Mouse (Mus musculus) MEL-GATA-1-ER (cell line): ENCODE results near the gene Ttbk2.
A peak's percentile ranks its signal among the peaks of the same experiment; 100 is the strongest.

Experiments used
- DNase-seq: peaks from one replicate; pipeline ENCODE4 v3.0.0-alpha.2; 2012; ENCODE audit warnings: low read depth; ENCODE audit errors: extremely low read depth

The Ttbk2 gene

DNA sequence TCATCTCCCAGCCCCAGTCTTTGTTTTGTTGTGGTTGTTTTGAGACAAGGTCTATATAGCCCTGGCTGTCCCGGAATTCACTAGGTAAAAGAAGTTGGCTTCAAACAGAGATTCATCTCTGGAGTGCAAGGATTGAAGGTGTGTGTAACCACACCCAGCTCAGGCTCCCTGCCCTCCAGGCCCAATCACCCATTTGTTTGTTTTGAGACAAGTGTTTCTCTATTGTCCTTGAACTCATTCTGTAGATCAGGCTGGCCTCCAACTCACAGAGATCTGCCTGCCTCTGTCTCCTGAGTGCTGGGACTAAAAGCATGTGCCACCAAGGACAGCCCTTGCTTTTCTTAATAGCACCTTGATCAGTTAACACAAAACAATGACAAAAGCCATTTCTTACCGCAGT lies 102.4 kb downstream of the Ttbk2 start:
- DNase-seq, result no peak

DNA sequence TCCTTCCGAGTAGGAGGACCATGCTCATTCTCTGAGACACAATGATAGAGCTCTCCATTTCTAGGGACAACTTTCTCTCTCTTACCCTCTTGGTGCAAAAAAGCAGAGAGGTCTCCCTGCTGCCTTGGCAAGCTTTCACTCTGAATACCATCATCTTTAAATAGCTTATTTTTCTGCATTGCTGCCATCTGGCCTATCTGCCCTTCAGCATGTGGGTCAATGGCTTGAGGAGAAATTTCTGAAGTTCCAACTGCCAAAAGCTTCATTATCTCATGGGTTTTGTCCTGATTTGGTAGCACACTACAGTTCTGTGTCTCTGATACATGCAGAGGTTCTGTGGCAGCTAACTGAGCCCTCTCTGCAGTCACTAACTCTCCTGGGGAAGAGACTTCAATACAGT lies 104.9 kb downstream of the Ttbk2 start:
- no peak for DNase-seq

DNA sequence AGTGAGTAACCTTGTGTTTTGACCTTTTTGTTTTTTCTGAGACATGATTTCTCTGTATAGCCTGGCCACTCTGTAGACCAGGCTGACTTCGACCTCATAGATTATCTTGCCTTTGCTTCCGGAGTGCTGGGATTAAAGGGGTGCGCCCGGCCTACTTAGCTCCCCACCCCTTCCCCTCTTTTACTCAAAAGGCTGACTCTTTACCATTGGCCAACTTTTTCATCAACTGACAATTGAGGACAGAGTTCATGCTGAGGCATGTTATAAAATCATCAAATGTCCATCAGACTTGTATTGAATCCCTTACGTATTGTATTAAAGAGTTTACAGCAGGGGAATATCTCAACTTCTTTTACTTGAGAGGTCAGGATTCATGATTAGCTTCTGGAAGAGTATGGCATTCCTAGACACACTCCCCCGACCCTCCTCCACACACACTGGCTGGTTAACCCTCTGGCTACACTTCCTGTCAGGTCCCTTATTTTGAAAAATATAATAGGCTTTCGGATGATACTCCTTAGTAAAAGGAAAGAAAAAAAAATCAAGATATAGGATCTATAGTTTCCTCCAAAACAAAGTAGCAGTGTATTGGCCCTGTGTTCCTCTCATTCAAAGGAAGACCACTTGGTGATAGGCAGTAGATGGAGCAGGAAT lies 118.4 kb downstream of the Ttbk2 start:
- no peak for DNase-seq

DNA sequence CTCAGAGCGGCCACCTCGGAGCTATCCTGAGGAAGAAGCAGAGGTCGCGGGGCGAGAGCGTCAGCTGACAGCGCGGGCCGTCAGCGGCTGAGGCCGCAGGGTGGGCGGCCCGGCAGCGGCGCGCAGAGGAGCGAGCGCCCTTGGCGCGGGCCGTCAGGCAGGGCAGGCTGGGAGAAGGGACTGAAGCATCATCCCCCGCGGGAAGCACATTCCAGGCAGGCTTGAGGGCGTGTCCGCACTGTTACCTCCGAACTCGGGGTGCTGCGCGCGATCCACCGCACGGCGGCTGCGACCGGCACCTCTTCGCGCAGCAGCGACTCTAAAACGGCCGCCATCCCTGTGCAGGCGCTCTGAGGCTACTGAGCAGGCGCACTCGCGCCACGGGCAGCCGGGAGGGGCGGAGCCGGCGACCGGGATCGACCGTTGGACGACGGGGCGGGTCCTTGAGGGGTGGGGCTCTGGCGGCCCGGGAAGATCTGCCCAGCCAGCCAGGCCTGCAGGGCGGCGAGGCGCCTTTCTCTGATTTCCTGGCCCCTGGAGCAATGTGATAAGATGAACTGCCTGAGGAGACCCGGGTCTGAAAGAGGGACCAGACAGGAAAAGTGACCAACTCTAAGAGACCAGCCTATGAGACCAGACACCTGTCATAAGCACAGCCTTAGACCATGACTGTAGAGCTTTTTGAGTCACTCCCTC lies 119.1 kb downstream of the Ttbk2 start:
- peak; percentile 73 for DNase-seq

DNA sequence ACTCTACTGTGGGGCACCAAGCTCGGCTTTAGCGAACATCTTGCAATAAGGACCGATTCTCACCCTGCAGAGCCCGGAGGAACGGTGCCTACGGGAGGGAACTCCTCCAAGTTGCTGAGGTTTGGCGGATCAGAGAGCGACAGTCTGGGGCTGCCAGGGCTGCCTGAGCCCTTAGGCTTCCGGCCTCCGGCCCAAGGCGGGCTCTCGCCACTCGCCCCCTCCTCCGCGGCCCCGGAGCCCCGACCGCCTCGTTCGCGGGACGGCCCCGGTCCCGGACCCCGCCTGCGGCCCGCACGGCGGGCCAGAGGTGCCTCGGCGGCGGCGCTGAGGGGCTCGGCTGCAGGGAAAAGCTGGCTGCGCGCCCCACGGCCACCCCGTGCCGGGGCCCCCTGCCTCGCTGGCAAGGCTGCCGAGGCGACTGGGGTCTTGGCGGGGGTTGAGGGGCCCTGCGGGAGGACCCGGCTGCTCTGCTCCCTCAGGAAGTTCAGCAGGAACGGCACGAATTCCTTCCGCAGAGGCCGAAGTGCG lies 119.7 kb downstream of the Ttbk2 start:
- no peak for DNase-seq

DNA sequence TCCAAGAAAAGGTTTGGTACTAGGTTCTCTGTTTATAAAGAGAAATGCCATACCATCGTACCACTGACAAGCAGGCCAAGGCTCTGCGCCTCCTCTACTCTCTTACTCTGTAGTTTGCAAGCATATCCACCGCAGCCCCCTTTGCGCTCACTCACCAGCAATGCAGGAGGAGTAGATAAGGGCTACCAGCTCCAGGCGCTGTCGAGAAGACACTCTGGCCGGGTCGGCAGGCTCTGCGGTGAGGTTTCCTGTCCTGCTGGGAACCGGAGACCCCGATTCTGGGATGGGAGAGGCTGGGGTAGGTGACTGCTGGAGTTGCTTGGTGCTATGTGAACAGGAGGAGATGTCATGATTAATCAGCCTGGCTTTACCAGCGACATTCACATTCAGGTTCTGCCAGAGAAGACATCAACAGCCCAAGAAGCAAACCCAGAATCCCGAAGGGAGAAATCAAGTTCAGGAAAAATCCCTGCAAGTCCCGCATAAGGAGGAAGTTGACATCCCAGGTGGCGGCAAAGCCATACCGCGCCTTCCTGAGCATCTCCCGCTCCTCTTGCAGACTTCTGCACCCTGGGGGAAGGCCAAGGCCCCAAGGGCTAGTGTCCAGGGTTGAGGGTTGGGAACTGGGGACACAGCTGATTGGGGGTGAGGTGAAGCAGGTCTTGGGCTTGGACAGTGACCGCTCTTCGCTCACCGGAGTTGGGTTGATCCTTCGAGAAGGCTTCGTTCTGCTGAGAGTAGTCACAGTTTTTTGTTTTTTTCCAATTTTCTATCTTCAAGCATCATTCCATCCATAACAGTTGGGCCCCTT lies 120.4 kb downstream of the Ttbk2 start:
- DNase-seq, result peak; percentile 40

DNA sequence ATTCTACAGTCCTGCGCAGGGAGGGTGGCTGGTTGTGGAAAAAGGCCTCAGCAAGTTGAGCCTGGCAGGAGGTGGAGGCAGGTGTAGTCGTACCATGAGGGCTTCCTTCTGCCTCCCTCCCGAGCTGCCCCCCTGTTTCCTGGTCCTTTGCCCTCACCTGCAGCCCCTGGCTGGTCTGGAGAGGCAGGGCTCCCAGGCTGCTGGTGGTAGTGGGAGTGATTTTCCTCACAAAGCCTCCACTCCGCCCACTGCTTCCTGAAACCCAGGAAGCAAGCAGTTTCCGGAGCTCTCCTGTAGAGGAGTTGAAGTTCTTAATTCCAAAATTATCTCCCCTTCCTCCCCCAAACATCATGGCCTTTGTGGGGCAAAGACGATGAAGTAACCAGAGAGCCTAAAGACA lies 126.2 kb downstream of the Ttbk2 start:
- DNase-seq, result no peak

DNA sequence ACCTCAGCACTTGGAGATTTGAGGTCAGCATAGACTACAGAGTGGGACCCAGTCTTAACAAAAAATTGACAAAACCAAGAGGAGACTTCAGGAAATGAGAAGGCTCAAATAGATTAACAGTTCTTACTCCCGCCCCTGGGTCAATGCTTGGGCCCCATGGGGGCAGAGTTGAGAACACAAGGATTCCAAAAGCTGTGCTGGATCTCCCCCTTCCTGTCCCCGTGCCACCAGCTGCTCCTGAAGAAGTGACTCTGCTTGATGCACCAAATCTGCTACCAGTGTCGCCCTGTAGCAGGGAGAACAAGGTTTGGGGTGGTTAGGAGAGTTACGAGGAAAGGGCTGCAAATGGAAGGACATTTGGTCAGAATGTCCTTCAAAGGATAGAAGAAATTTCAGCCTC lies 126.8 kb downstream of the Ttbk2 start:
- no peak for DNase-seq

DNA sequence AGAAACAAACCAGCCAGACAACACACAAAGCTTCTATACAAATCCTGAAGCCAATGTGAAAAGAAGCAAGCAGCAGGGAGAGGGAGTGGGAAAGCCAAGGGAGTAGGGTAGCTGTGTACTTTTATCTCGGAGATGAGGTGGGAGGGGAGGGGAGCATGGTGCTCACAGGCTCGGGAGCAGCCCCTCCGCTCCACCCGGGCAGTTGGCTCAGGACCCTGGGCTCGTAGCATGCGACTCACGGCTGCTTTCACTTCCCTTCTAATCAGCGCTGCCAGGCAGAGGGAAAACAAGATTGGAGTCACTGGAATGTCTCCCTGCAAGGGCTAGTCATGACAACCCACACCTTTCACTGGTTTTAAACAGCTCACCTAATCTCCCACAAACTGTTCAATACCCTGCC lies 127.9 kb downstream of the Ttbk2 start:
- no peak for DNase-seq

DNA sequence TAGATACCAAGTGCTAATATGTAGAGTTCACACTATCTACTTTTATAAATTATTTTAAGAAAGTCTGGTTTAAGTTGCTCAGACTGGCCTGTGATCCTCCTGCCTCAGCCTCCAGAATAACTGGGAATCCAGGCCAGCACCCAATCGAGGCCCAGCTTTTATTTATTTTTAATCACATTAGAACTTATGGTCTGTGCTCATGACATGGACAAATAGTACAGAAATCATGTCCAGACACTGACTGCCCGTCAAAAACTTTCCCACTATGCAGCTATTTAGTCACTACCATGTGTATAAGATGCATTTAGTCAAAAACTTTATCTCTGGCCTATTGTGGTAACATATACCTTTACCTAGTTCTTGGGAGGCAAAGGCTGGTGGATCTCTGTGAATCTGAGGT lies 128.5 kb downstream of the Ttbk2 start:
- DNase-seq, result no peak

DNA sequence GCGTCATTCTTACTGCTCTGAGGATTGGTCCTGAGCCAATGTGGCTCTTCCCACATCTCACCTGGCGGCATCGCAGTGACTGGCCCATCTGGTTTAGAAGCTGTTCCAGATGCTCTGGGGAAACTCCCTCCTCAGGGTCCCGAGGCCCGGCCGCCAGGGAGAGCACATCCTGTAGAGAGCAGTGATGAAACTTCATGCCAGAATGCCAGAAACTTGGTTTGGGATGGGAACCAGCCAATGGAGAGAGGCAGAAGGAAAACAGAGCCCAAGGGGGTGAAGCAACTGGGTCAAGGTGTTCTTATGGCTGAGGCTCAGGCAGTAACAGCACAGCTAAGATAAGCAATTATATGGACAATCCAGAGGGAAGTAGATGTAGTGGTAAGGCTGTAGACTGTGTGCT lies 129.6 kb downstream of the Ttbk2 start:
- DNase-seq, result no peak

DNA sequence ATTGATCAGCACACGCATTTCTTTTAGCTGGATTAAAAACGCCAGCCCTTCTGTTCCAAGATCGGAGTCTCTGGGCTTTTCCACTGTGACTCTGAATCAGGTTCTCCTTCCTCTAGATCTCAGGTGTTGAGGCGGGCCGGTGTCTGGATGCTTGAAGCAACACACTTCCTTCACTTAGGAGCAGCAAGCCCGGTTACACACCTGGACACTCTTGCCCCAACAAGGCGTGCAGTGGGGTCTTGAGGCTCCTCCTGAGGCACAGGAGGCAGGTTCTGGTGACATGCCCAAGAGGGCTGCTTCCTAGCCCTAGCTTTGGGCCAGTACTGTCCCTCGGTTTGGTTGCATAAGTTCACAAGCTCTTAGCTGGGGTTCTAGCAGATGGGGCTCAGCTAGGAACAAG lies 131.9 kb downstream of the Ttbk2 start:
- no peak for DNase-seq

DNA sequence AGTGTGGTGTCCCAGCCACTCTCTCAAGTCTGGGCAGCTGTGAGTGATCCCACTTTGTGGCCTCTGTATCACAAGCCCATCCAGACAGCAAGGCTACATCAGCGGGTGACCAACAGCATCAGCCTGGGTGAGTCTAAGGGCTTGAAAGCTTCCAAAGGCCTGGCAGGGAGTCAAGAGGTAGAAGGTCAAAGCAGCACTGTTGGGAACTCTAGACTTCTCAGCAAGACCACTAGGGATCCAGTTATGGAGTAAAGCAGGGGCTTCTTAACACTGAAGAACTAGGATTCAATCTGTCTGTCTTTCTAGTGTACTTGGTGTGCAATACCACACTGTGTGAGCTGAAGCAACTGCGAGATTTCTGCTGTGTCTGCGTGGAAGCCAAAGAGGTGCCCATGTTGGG lies 137.0 kb downstream of the Ttbk2 start:
- no peak for DNase-seq

DNA sequence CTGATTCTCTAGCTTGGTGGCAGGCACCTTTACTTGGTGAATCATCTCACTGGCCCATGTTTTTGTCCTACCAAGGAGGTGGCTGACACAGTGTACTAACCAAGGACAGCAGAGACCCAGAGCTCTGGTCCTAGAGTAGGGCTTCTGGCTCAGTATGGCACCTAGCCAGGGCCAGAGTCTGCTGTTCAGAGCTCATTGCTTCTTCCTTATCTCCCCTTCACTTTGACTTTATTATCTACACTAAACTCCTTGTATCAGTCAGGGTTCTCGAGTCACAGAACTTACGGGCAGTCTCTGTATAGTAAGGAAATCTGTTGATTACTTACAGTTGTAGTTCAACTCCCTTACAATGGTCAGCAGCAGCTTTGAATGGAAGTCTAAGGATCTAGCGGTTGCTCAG lies 139.5 kb downstream of the Ttbk2 start:
- DNase-seq, result peak; percentile 22

DNA sequence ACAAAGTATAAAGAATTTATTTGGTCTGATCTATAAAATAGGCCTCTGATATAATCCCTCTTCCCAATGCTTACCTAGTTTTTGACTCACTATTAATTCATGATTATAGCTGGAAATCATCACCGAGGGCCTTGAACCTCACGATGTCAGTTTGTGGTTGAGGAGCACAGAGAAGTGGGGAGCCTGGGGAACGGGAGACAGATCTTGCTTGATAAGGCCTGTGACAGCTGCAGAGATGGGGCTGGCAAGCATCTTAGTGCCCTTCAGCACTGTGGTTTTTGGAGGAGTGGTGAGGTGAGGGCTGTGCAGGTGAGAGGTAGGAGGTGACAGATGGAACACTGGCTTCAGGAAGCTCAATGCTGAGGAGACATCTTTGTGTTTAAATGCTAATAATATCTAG lies 140.2 kb downstream of the Ttbk2 start:
- DNase-seq, result peak; percentile 26

DNA sequence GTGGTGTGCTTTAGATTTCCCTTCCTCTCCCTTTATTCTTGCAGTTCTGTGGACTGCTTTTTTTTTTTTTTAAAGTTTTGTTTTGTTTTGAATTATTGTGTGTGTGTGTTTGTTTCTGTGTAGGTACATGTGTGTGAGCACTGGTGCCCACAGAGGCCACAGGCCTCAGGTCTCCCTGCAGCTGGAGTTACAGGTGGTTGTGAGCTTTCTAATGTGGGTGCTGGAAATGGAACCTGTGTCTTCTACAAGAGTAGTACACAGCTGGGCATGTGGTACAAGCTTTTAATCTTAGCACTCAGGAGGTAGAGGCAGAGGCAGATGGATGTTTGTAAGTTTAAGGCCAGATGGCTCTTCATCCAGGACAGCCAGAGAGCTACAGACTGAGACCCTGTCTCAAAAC lies 143.4 kb downstream of the Ttbk2 start:
- DNase-seq, result no peak

DNA sequence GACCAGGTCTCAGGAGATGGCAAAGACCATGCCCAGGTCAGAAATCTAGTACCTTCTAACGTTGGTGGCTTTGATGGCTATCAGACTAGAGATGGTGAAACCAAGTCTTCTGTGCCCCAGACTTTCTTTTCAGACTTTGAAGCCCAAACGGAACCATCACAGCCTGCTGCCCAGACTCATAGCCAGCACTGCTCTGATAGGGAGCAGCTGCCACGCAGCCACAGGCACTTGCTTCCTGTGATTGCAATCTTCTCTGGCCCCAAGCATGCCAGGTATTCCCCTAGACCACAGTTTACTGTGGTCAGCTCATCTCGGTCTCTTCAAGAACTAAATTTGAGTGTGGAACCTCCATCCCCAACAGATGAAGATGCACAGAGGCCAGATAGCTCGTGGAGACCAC lies 147.7 kb downstream of the Ttbk2 start:
- DNase-seq, result no peak

DNA sequence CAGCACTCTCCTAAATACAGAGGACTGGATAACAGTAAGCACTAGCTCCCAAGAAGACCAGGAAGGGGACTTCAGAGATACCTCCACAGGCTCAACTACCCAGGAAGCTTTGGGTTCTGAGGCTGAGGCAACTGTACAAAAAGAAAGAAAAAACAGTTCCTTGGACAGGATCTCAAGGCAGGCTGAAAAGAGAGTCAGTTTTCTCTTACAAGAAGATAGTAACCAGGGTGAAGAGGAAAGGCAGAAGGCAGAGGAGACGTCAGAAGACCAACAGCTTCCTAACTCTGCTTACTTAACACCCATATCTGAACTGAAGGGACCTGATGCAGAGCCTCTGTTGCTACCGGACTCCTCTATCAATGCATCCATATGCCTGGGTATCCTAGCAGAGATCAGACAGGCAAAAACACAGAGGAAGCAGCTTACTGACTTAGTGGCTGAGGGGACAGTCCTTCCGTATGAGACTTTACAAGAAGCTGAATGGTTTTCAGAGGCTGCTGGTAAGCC lies 150.0 kb downstream of the Ttbk2 start:
- peak; percentile 43 for DNase-seq

DNA sequence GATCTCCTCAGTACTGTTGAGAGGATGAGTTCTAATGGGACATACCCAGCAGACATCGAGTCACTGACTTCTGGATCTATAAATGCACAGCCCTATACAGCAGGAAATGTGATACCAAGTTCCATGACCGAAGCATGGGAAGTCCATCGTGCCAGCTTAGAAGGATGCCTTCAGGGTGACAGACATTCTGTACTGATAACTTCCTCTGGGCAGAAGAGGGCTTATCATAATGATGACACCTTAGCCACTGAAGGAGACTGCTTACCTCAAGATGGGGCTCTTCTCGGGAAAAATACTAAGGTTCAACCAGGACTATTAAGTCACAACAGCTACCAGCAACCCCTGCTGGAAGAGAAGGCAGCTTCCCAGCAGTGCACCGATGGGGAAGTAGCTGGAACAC lies 152.6 kb downstream of the Ttbk2 start:
- DNase-seq, result peak; percentile 72
